Mouse (Mus musculus) left cerebral cortex, postnatal 36 days (tissue): Measurements from ENCODE around the gene Bcor. TPM values are rescaled to one million over a fixed set of nuclear protein-coding genes. Genes with fewer than 3 reads are reported as not detected.

ENCODE experiments used
- DNase-seq, 2 experiments: peaks; one replicate each; pipeline ENCODE4 v3.0.0; 2021 to 2022; ENCODE audit warnings: low spot score in 2 of 2, mixed read lengths in 1 of 2
- intact Hi-C: fragments of 180-260 bp; cut with DNase I; formaldehyde crosslinking; loops from one replicate; pipeline ENCODE4 v1.15.1; 2025
- total RNA-seq, 2 experiments: library from RNA; stranded (reverse); gene quantifications; 2 replicates each; pipeline ENCODE4 v1.2.3; 2021

Gene Bcor
- total RNA-seq, result 10 to 100 TPM; 24.9 to 32.1 TPM

DNA sequence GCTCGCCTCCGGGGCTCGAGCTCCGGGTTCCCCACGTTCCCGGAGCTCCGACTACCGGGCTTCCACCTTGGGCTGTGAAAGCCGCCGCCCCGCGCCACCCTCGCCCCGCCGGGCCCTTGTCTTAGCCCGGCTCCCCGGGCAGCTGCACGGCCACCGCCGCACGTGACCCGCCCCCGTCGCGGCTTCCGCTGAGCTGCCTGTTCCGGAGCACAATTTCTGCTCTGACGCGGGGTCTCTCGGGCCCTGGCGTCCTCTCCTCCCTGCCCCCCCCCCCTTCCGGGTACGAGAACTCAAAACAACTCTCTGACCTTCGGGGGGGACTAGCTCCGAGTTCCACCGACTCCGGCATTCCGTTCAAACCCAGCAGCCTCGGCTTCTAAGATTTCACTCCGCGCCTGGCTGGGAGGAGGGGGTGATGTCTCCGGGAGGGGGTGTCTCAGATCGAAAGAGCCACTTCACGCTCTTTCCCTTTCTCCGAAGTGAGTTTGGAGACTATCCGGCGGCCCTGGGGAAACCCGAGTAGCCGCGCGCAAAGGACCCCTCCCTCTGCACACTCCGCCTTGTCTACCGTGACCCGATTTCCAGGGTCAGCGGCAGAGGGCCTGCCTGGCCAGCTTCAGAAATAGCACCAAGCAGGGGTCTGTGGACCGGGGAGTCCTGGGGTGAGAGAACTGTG is at the start of gene Bcor:
Gene Bcor (minus strand): TSS at position 375 of the 676 bp plus-strand sequence.
- intact Hi-C loops, result loop anchor here (2.0 to 10.0 kb wide), 3 partner anchors 71 to 355 kb away; no protein-coding TSS in a partner anchor
- peak; percentile 40 to 54 for DNase-seq

DNA sequence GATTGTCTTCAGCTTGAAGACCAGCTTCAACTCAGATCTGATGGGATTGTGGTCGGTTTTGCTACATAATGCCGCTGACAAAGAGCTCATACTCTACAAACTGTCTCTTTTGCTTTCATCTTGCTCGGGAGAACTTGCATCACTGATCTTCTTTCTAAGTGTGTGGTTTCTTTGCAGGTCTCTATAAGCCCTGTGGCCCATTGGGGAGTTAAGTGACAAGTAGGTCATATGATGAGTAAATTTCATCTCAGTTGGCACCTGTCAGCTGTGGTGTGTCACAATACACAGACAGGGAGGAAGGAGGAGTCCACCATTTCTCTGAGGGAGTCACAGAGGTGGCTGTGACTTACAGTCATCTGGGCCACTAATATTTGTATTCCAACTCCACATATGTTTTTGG is 42.8 kb upstream of the Bcor start:
- intact Hi-C loops, result no loop called here

DNA sequence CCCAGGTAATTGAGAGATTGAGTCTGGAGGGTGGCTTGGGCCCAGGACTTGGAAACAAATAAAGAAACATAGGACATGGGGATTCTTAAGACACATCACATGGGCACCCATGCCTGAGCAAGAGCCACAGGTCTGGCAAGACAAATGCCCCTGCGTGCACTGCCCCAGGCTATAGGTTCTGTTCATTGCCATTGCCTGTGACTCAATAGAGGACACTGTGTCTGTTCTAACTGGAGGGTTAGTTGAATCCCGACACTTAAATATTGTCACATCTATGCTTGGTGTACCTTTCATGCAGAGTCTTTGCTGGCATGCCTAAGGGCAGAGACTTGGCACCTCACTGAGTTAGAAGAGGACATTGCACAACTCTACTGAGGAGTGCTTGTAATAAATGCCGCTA is 41.0 kb upstream of the Bcor start:
- no peak for DNase-seq
- intact Hi-C loops, result no loop called here

More for the DNA sequence above, 42.8 kb upstream of the Bcor start:
- no peak for DNase-seq

DNA sequence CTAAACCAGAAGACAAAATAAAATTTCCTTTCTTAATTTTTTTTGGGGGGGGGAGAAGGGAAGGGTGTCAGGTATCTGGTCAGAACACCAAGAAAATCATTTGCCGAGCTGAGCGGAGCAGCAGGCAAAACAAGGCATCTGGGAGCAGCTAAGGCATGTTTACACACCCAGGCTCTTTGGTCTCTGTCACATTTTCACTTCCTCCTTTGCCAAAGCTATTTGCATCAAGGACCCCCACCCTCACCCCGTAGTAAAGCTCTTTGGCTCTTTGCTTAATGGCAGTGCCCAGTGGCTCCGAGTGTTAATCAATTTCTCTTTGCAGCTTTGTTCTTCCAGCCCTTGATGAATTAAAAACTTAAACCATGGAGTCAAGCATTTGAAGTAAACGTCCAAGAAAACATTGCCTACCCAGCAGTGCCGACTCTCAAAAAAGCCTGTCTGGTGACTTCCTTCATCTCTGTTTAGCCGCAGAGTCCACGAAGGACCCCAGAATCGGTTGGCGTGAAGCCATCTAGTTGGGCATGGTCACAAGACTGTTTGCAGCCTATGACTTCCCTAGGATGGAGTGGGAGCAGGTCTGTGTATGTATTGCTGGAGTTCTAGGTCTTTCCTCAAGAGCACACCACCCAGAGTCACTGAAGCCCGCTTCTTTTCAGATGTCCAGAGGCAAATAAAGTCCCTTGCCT is 35.2 kb upstream of the Bcor start:
- no peak for DNase-seq

DNA sequence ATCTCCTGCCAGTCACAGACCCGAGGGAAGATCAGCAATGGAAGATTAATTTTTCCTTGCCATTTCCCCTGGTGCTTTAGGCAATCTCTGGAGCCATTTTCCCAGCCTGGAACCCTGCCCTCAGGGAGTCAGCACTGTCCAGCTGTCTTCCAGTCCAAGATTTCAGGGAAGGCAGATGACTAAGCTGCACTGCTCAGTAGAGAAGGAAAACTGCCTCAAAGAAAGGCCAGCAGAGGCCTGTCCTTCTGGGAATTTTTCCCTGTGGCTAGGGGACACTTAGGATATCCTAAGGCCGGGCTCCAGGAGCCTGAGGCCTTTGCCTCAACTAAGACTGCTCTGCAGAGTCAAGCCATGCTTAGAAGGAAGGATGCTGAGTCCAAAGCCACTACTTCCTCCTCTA is 32.2 kb upstream of the Bcor start:
- DNase-seq, result no peak
- intact Hi-C loops, result no loop called here

More for the DNA sequence above, 35.2 kb upstream of the Bcor start:
- intact Hi-C loops, result no loop called here

DNA sequence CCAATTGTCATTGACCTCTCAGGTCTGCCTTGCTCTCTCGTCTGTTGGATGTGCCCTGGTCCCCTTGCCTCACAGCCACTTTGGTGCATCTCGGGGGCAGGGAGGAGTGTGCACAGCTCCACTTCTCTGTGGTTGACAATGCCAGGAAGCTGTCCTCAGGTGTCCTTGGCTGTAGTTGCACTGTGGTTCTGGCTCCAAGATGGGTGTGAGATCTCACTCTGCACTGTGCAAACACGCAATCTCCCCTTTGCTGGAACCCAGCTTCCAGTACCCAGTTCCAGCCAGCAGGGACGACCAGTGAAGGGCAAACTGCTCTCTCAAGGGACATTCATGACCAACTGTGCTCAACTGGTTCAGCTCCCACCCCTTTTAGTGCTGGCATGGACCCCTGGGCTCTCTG is 29.4 kb upstream of the Bcor start:
- intact Hi-C loops, result no loop called here
- DNase-seq, result no peak

DNA sequence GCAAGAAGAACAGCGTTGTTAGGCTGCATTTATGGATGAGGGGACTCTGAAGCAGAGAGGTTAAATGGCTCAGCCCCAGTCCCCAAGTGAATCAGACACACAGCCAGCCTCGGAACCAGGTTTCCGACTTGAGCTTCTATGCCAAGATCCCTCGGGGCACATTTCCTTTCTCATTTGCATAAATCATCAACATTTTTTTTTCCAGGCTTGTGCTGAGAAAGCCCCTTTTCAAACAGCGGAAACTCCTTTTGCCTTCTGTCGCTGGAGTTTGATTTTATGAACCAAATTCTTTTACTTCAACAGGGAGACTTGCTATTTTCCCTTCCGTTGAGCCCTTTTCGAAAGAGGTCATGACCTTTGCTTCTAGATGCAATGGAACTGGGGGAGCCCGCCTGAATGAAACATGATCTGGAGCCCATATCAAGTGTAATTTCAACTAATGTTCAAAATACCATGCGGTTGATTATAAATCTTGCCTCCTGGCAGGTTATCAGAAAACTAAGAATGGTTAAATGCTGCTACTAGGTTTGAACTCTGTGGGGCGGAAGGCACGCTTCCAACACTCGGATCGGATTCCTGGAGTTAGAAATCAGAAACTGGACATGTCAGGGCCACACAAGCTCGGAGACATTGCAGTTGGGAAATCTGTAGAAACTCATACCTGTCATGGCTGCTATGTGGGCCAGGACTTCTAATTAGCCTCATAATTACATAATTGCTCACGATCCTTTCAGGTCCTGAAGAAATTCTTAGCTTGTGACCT is 15.2 kb upstream of the Bcor start:
- intact Hi-C loops, result no loop called here
- DNase-seq, result no peak

DNA sequence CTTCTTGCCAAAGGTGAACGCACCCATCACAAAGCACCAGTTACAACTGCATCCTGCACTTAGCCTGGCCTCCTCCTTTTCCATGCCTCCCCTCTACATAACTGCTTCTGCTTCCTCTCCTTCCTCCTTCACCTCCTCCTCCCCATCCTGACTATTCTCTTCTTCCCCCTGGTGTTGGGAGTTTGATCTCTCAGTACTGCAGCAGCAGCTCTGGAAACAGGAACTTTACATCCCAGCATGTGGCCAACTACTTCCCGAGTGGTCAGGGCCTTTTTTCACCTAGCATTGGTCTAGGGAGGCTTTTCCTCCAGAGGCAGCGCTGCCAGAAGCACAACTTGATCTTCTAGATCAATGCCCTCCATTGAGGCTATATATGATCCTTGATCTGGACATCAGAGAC is 10.0 kb upstream of the Bcor start:
- intact Hi-C loops, result no loop called here
- DNase-seq, result no peak

DNA sequence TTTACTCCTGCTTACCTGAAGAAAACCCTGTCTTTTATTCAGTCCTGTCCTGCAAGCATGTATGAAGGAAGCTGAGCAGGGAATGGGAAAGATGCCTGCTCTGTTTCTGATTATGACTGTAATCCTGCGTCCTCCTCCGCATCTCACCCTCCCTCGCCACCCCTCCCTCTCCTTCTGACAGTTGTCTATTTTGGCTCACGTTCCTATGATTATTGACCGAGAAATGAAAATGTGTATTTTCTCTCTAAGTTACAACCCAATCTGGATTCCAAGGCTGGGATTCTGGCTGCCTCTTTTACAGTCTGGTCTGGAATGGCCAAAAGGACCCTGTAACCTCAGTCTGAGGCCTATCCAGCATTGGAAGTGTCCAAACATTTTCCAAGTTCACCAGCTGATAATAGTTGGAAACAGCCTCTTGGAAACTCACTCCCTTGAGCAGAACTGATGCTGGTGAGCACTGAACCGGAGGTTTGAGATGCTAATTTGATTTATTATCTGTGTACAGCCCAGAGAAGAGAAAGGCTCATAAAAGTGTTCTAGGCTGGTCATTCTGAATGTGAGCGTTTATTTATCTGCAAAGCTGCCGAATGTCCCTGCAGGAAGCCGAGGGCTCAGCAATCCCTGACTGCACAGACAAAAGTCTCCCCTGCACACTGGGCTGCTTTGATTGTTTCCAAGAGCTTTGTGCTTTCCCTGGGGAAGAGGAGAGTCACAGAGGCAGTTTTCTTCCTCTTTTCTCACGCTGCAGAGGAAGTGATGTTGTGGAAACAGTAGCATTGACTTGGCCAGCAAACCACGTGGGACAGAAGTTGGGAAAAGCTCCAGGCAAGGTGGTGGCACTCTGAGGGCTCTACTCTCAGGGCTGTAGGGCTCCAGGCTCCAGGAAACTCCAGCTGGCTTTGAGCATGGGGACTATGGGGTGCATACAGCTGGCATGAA is 4.7 kb upstream of the Bcor start:
- no peak for DNase-seq
- intact Hi-C loops, result no loop called here

DNA sequence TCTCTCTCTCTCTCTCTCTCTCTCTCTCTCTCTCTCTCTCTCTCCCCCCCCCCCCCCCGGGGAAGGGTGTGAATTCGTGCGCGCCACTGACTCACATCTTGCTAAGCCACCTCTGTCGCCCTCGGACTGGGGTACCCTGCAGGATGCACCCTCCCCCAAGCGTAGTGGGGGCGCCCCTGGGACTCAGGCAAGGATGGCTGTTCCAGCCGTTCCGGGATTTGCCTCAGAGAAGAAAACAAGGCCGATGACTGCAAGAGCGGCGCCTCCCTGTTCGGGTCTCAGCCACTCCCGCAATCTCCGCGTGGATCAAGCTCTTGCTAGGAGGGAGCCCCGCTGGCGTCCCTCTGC is 647 bp downstream of the Bcor start:
- peak; percentile 52 to 54 for DNase-seq
- intact Hi-C loops, result loop anchor here (2.0 to 10.0 kb wide), 3 partner anchors 71 to 355 kb away; no protein-coding TSS in a partner anchor

DNA sequence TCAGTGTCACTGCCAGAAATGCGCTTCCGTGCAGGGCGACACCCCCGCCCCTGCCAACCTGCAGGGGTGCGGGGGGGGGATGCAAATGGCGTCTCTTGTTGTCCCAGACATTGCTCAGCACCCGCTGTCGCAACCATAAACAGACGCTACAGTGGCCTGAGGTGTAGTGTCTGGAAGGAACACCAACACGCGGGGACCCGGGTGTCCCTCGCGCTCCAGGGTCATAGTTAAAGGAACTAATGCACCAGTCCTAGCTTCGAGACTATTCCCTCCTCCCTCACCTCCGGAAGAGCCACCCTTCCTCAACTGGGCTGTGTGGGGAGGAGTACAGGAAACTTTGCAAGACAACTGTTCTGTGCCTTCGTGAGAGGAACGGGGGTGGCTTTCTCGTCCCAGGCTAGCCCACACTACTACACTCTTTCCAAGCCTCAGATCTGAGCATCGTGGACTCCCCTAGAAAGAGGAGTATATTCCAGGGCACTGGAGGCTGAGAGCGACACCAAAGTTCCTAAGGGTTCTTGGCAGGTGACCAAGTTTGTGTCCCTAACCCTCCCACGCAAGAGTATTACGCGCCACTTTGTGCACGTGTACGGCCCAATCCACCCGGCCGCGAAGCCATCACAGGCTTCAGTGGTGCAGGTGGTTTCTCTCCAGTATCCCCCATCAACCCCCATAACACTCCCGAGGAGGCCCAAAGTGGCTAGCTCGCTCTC is 1.2 kb downstream of the Bcor start:
- peak; percentile 57 to 61 for DNase-seq
- intact Hi-C loops, result loop anchor here (2.0 to 10.0 kb wide), 3 partner anchors 70 to 354 kb away; no protein-coding TSS in a partner anchor

DNA sequence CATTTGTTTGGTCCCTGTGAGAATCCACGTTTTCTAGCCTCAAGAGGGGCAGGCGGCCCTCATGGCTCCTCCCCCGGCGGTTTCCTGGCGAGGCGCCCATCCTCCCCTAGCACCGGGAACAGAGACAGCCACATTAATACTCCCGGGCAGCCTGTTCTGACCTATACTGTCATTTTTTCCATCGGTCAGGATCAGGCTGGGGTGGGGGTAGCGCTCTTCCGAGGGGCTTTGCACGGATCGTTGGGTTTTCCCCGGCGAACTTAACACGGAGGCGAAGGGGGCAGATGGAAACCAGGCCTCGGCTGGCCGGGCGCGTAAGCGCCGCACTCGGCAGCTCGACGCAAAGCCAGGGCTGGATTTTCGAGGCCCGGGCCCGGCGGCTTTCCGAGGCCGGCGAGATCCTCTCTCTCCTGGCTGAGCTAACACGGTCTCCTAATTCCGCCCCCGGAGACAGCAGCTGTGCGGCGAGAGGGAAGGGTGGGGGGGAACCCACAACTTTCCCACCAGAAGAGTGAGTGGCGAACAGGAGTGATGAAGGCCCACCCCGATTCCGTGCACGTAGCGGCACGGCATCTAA is 1.8 kb downstream of the Bcor start:
- DNase-seq, result peak; percentile 39 to 55
- intact Hi-C loops, result loop anchor here (2.0 to 10.0 kb wide), 3 partner anchors 70 to 354 kb away; no protein-coding TSS in a partner anchor

DNA sequence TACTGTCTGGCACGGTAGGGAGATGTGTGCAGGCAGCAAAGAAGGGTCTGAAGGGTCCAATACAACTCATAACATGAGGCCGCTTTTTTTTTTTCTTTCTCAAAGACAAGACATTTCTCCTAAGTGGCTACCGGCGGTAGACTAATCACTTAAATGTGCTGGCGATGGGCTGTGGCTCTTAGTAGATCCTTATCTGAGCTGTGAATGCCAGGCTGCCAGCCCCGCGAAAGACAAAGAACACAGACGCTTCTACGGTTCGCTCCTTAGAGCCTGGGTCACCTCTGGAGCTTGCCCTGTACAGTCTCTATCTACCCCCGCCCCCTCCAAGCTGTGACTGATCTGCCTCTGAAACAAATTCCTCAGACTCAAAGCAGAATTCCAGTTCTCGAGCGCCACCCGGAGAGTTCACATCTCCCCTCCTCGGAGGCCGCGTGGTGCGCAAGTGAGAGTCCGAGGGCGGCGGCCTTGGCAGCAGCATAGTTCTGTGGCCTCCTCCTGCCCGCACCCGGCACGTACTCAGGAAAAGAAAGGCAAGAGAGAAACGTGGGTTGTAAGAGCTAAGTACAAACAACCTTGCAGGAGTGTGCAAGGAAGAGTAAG is 2.7 kb downstream of the Bcor start:
- peak; percentile 53 to 54 for DNase-seq
- intact Hi-C loops, result loop anchor here (5.0 to 10.0 kb wide), 2 partner anchors 95 to 353 kb away; no protein-coding TSS in a partner anchor

DNA sequence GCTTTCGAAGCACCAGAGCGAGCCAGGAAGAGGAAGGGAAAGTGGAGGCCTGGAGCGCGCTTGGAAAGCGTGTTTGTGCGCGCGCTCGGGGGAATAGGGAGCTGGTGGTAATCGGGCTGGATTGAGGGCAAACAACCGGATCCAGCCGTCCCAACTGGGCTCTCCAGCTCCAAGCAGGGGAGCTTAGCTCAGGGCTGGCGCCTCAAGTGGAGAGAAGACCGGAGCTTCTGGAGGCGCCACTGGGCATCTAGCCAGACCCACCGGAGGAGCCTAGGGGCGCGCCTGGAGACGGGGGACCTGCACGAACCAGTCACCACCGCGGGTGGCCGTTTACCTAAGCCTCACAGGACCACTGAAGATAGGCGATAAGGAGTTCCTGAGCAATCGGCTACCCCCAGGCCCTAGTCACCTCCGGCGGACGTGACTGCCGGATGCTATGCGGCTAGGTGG is 4.3 kb downstream of the Bcor start:
- intact Hi-C loops, result loop anchor here (5.0 to 10.0 kb wide), 2 partner anchors 96 to 351 kb away; no protein-coding TSS in a partner anchor
- peak in 1 of 2 experiments; percentile 38 for DNase-seq

DNA sequence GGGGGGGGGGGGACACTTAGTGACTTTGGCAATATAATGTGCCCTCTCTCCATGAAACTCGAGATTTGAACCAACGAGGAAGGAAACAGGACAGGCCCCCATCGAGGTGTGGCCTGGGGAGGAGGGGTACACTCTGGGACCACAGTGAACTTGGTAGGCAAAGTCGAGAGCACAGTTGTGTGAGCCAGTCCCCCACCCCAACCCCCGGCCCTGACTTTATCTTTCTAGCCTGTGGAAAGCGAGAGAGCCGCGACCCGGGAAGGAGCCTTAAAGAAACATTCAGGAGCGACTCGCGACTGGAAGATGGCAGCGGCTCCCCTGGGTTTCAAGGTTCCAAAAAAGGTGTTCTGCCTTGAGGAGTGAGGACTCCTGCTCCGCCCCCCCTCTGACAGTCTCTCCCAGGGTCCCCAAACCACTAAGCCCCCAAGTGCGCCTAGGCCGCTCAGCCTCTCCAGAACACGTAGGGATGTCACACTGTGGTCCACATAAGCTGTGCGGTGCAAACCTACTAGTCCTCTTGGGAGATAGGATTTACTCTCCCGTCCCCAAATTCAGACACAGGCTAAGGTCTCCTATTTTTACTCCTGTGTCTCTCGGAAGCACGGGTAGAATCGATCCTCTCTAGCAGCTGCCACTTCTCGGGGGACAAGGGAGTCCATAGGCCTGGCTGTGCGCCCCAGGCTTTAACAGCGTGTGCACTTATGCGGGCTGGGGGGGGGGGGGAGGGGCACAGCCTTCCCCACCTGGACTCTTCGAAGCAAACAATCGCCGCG is 4.9 kb downstream of the Bcor start:
- intact Hi-C loops, result loop anchor here (5.0 to 10.0 kb wide), 2 partner anchors 97 to 350 kb away; no protein-coding TSS in a partner anchor

DNA sequence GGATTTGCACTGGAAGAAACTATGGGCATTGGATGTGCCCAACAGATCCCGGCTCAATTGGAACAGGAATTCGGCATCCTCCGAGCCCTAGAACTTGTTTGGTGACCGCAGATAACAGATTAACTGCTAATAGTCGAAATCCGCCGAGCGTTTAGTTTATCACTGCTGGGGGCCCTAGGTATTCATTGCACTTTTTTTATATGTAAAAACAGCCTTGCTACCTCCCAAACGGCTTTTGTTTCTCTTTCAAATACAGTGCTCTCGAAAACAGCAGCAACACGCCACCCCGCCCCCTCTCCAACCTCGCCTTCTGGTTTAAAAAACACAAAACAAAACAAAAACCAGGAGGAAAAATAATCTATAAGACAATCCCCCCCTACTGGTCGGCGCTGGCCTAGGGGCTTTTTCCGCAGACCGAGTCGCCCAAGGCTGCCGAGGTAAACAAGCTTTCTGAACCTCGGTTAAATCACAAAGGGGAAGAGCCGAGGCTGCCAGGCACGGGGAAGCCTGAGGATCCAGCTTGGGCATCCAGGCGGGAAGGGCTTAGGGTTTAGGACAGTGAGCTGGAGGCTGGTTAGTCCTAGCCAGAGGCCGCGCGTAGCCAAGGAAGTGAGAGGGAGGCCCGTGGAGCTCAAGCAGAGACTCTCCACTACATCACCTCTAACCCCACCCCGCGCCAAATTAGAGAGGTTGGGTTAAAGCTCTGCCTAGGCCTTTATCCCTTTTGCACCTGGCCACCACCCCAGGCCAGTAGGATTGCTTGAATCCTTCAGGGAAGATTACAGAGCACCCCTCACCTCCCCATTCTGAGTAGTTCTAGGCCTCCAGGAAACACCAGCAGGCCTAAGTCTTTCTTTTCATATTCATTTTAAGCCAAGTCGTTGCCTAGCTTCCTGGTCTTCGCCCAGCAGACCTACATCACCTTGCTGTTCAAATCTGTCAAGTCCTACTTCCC is 6.7 kb downstream of the Bcor start:
- DNase-seq, result no peak
- intact Hi-C loops, result loop anchor here (10.0 kb wide), 1 partner anchor 349 kb away; no protein-coding TSS in a partner anchor

More for the DNA sequence above, 4.9 kb downstream of the Bcor start:
- DNase-seq, result no peak
